Mouse (Mus musculus) kidney, adult 2 months (tissue): Measurements from ENCODE around the gene Sohlh2. TPM values are rescaled to one million over a fixed set of nuclear protein-coding genes. Genes with fewer than 3 reads are reported as not detected.

Experiments
- DNase-seq: peaks from one replicate; pipeline ENCODE4 v3.0.0; 2021
- H3K27ac ChIP-seq: fragments of 200-500 bp; 2 replicates; pipeline ENCODE4 v1.5.1; 2012; ENCODE audit warnings: low read depth, low read length, control low read depth, inconsistent platforms; ENCODE audit not compliant: insufficient read depth
- H3K27me3 ChIP-seq: fragments of 200-500 bp; replicated peaks from 2 replicates; pipeline ENCODE4 v1.6.1; 2012; ENCODE audit warnings: mild to moderate bottlenecking, moderate library complexity, low read length, inconsistent platforms; ENCODE audit not compliant: control insufficient read depth, insufficient read depth
- H3K36me3 ChIP-seq: fragments of 200-500 bp; 2 replicates; pipeline ENCODE4 v1.6.1; 2012; ENCODE audit warnings: mild to moderate bottlenecking, moderate library complexity, low read length, inconsistent platforms; ENCODE audit not compliant: control insufficient read depth, insufficient read depth
- H3K4me1 ChIP-seq: fragments of 200-500 bp; 2 replicates; pipeline ENCODE4 v1.6.1; 2011; ENCODE audit warnings: low read length; ENCODE audit not compliant: control insufficient read depth, insufficient read depth
- H3K4me3 ChIP-seq: fragments of 200-500 bp; 2 replicates; pipeline ENCODE4 v1.5.1; 2011; ENCODE audit warnings: mild to moderate bottlenecking, low read depth, low read length, control low read depth; ENCODE audit not compliant: insufficient read depth
- CTCF ChIP-seq: fragments of 200-500 bp; conservative IDR thresholded peaks from 2 replicates; pipeline ENCODE4 v1.5.1; 2011; ENCODE audit warnings: low read depth, mild to moderate bottlenecking, control low read depth, low read length, moderate library complexity, mixed read lengths; ENCODE audit not compliant: insufficient read depth, insufficient read length
- POLR2A ChIP-seq: fragments of 200-500 bp; IDR thresholded peaks from one replicate; pipeline ENCODE4 v1.6.1; 2011; ENCODE audit warnings: low read depth, low read length, control low read depth
- WGBS: fragments of 180-500 bp; shearing (Covaris S2); methylation state at CpG from one replicate; pipeline ENCODE4 v1.1.7; 2018; 5-methylcytosine and 5-hydroxymethylcytosine counted together
- polyA plus RNA-seq: library from polyadenylated mRNA; depleted of rRNA; stranded (reverse); fragments of >200 nt; gene quantifications from 2 replicates; pipeline ENCODE4 v1.2.3, GENCODE M21; 2012

Sohlh2 gene
- polyA plus RNA-seq, 1 experiment = not detected

DNA sequence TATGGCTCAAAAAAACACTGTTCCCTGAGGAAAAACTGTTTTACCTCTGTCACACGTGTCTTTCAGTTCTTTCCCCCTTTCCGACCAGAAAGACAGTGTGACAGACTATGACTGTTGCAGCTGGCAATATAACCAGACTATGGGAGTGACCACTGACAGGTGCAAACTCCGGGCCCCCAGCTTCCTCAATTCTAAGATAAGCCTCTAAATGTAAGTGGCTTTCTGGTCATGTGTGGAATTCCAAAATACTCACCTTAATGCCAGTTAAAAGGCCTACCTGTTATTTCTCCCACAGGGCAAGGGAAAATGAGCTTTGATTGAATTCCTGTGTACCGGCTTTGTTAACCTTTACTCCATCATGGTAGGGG, 45.4 kb downstream of the Sohlh2 start:
- Histone ChIP-seq H3K36me3 (no peaks in the 10 kb centered on the region), H3K27ac (no peak overlapping the region), H3K4me3 (no peak overlapping the region), H3K27me3 (no peaks in the 10 kb centered on the region), H3K4me1 (no peaks in the 10 kb centered on the region)
- DNase-seq = no peak
- WGBS = 36% methylated on average over 4 of the region's 4 CpGs
- TF ChIP-seq POLR2A = no peak
- TF ChIP-seq CTCF = no peak

DNA sequence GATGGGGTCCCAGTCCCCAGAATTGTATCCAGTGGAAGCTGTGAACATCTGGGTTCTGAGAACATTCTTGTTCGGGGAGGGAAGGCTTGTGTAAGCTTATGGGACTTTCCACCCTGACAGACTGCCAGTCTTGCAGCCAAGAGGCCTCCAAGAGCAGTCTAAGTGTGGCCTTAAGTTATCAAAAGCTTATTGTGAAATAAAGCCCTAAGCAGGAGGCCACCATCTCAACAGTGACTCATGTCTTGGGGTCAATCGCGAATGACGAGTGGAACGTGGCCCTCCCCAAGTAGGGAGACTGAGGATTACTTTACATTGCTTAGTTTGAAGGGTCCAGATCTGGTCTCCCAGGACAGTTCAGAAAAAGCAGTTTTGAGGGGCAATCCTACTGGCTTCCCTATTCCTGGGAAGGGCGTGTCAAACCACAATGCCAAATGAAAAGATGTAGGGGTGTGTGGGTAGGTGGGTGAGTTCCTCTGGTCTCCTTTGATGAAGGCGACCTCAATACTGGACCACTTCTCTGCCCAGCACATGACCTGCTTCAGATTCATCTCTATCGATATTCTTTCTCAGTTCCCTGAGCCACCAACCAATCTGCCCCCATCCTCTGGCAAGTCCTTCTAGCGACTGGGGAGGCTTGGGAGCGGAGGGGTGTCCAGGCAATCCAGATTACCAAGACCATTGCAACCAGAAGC, 60.0 kb downstream of the Sohlh2 start, which contains the start of gene Dclk1:
Gene Dclk1 (plus strand): TSS at position 635 of the 692 bp plus-strand sequence.
- TF ChIP-seq POLR2A (no peak), CTCF (no peak)
- 41% methylated on average over 10 of the region's 10 CpGs for whole genome bisulfite sequencing

GRCm38 (mm10) chr3:55242422-55243055, 60.7 kb downstream of the Sohlh2 start:
- Histone ChIP-seq H3K36me3 (no peaks in the 10 kb centered on the region), H3K27me3 (no peaks in the 10 kb centered on the region; the same call in 1 of the 2 replicates), H3K27ac (no peak overlapping the region), H3K4me3 (peak overlapping the region; percentile 28; the same call in 1 of the 2 replicates), H3K4me1 (no peaks in the 10 kb centered on the region)
- no peak for TF ChIP-seq POLR2A
- 2% methylated on average over 44 of the region's 45 CpGs for WGBS
- peak; percentile 21 for DNase-seq

More for the DNA sequence above, 60.0 kb downstream of the Sohlh2 start, which contains the start of gene Dclk1:
- H3K4me3 ChIP-seq = peak within 1 kb of the TSS; percentile 28; the same call in 1 of the 2 replicates
- no peaks in the 10 kb centered on the region for H3K4me1 ChIP-seq
- no peak for DNase-seq
- no peak within 1 kb of the TSS for H3K27ac ChIP-seq
- no peaks in the 10 kb centered on the region; the same call in 1 of the 2 replicates for H3K27me3 ChIP-seq
- H3K36me3 ChIP-seq = no peaks in the 10 kb centered on the region

- 5% methylated on average over 8 of the region's 8 CpGs for WGBS
- Histone ChIP-seq H3K4me1 (no peaks in the 10 kb centered on the region), H3K36me3 (no peaks in the 10 kb centered on the region), H3K4me3 (peak overlapping the region; percentile 28; the same call in 1 of the 2 replicates), H3K27me3 (no peaks in the 10 kb centered on the region; the same call in 1 of the 2 replicates), H3K27ac (no peak overlapping the region)
- TF ChIP-seq CTCF (no peak), POLR2A (no peak)
- no peak for DNase-seq
Measured at GRCm38 (mm10) chr3:55243056-55243471, 61.2 kb downstream of the Sohlh2 start.

- H3K27me3 ChIP-seq = no peaks in the 10 kb centered on the region; the same call in 1 of the 2 replicates
- TF ChIP-seq CTCF (no peak), POLR2A (no peak)
- no peak overlapping the region for H3K27ac ChIP-seq
- H3K4me3 ChIP-seq = no peak overlapping the region
- H3K4me1 ChIP-seq = no peaks in the 10 kb centered on the region
- WGBS = 72% methylated on average over 6 of the region's 6 CpGs
- H3K36me3 ChIP-seq = no peaks in the 10 kb centered on the region
- no peak for DNase-seq
Measured at GRCm38 (mm10) chr3:55244087-55244486, 62.3 kb downstream of the Sohlh2 start.

GRCm38 (mm10) chr3:55246618-55247272, 64.9 kb downstream of the Sohlh2 start:
- Histone ChIP-seq H3K27me3 (no peaks in the 10 kb centered on the region; the same call in 1 of the 2 replicates), H3K4me1 (no peaks in the 10 kb centered on the region), H3K27ac (no peak overlapping the region), H3K4me3 (no peak overlapping the region), H3K36me3 (no peaks in the 10 kb centered on the region)
- no peak for DNase-seq
- TF ChIP-seq CTCF = no peak
- TF ChIP-seq POLR2A = no peak
- 93% methylated on average over 12 of the region's 12 CpGs for WGBS

DNA sequence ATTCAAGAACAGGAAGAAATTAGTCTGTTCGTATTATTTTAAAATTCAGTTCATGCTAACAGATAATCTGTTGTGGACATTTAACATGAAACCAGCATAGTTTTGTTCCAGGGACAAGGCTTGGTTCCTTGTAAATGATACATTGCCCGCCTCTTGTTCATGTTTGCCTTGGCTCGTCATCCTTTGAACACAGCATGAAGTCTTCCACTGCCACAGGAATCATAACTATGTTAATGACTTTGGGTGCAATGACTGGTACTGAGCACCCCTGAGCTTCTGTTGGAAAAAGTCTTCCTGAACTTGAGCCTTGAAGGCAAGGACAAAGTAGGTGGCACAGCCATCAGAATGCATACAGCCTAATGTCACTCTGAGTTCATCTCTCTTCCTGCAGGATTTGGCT, 66.2 kb downstream of the Sohlh2 start:
- Histone ChIP-seq H3K4me3 (no peak overlapping the region), H3K36me3 (no peaks in the 10 kb centered on the region), H3K27ac (no peak overlapping the region), H3K4me1 (no peaks in the 10 kb centered on the region), H3K27me3 (no peaks in the 10 kb centered on the region; the same call in 1 of the 2 replicates)
- 72% methylated on average over 3 of the region's 3 CpGs for whole genome bisulfite sequencing
- no peak for DNase-seq
- TF ChIP-seq CTCF = no peak
- no peak for TF ChIP-seq POLR2A
